12 mouse cellular contexts compared by ENCODE assay signal in the genomic region with DNA sequence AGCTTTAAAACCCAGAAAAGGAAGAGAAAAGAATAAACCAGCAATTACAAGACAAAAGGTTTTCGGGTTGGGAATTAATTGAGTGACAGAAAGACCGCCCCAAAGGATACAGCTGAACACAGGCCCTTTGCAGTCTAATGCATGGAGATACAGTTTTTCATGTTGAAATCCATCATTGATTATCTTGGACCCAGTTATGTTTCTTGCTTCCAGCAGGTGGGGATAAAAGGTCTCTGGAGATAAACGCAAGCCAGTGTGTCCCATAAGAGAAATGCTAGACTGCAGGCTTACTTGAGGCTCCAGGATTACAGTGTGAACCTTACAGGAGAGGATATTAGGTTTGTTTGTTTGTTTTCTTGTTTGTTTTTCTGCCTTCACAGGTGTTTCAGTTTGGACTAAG.
A peak's percentile ranks its signal among the peaks of the same experiment; 100 is the strongest.
DNase-seq lines count a peak whose midpoint lies in the region; ATAC-seq and TF ChIP-seq lines count a peak whose summit lies in the region.
"Had no signal": no experiment of that assay in that cellular context is flagged by ENCODE, and none has a peak within 500 bp of the region (broad histone marks: within the 10 kb centered on the region; RNA-seq: fewer than 3 reads in every experiment).

No protein-coding gene starts in this region.

- TF ChIP-seq POLR2A in cerebellum, adult 2 months (IDR thresholded peaks at IDR 0.05; ENCODE audit: borderline replicate concordance, insufficient read depth, low read length) = no peak

- H3K9me3 ChIP-seq in forebrain, embryonic 16.5 days (ENCODE audit: control insufficient read depth, low read length) = no peaks in the 10 kb centered on the region
- no peaks in the 10 kb centered on the region for H3K9me3 ChIP-seq in midbrain, embryonic 15.5 days
- H3K9me3 ChIP-seq: kidney, embryonic 15.5 days; lung, embryonic 15.5 days had no signal

- 69% methylated on average over 3 of the region's 3 CpGs for WGBS in cerebellum, adult 2 months
- WGBS in forebrain, embryonic 16.5 days = 16% methylated on average over 3 of the region's 3 CpGs
- 17% methylated on average over 3 of the region's 3 CpGs for WGBS in midbrain, embryonic 15.5 days

- no peak overlapping the region for H3K9ac ChIP-seq in forebrain, embryonic 16.5 days (replicated peaks; ENCODE audit: low read depth, low read length)
- no peak overlapping the region for H3K9ac ChIP-seq in midbrain, embryonic 15.5 days
- H3K9ac ChIP-seq: kidney, embryonic 15.5 days; lung, embryonic 15.5 days had no signal

- peak; percentile 51; the same call in 1 of the 2 replicates for ATAC-seq in forebrain, embryonic 16.5 days
- ATAC-seq in midbrain, embryonic 15.5 days (replicated peaks) = peak; percentile 46

- H3K4me3 ChIP-seq in cerebellum, adult 2 months (replicated peaks; ENCODE audit: insufficient read depth, low read depth, low read length) = no peak overlapping the region
- no peak overlapping the region for H3K4me3 ChIP-seq in layer of hippocampus, adult 2 months
- no peak overlapping the region for H3K4me3 ChIP-seq in forebrain, embryonic 16.5 days (replicated peaks; ENCODE audit: low read length)
- no peak overlapping the region for H3K4me3 ChIP-seq in midbrain, embryonic 15.5 days
- H3K4me3 ChIP-seq: kidney, embryonic 15.5 days; lung, embryonic 15.5 days had no signal

- H3K36me3 ChIP-seq in forebrain, embryonic 16.5 days (ENCODE audit: control insufficient read depth, insufficient read depth) = no peaks in the 10 kb centered on the region
- no peaks in the 10 kb centered on the region for H3K36me3 ChIP-seq in midbrain, embryonic 15.5 days (replicated peaks)
- H3K36me3 ChIP-seq: kidney, embryonic 15.5 days; lung, embryonic 15.5 days had no signal

- no peaks in the 10 kb centered on the region for H3K4me1 ChIP-seq in cerebellum, adult 2 months (ENCODE audit: control insufficient read depth, insufficient read depth, low read length)
- peaks cover 12% of the 10 kb centered on the region for H3K4me1 ChIP-seq in forebrain, embryonic 16.5 days (replicated peaks; ENCODE audit: control insufficient read depth, insufficient read depth, low read length)
- peaks cover 30% of the 10 kb centered on the region for H3K4me1 ChIP-seq in midbrain, embryonic 15.5 days

- H3K4me2 ChIP-seq in forebrain, embryonic 16.5 days (ENCODE audit: low read length) = no peak overlapping the region
- no peak overlapping the region for H3K4me2 ChIP-seq in midbrain, embryonic 15.5 days
- H3K4me2 ChIP-seq: kidney, embryonic 15.5 days; lung, embryonic 15.5 days had no signal

- peak; percentile 14; the same call in 1 of the 2 replicates for TF ChIP-seq CTCF in cerebellum, adult 2 months (IDR thresholded peaks at IDR 0.05; ENCODE audit: borderline replicate concordance, insufficient read depth, low read depth, low read length)
- peak; percentile 71 for TF ChIP-seq CTCF in layer of hippocampus, adult 2 months (conservative IDR thresholded peaks at IDR 0.05)

- H3K27me3 ChIP-seq in cerebellum, adult 2 months (ENCODE audit: control insufficient read depth, insufficient read depth, low read length) = no peaks in the 10 kb centered on the region
- H3K27me3 ChIP-seq in forebrain, embryonic 16.5 days (replicated peaks; ENCODE audit: control insufficient read depth, insufficient read depth, low read length) = no peaks in the 10 kb centered on the region
- no peaks in the 10 kb centered on the region for H3K27me3 ChIP-seq in midbrain, embryonic 15.5 days (replicated peaks)
- H3K27me3 ChIP-seq: kidney, embryonic 15.5 days; lung, embryonic 15.5 days had no signal

- no peak overlapping the region for H3K27ac ChIP-seq in cerebellum, adult 2 months (ENCODE audit: insufficient read depth, low read length)
- 0 out of 2 replicates have a peak overlapping the region, but pooled peaks have one; percentile 28 for H3K27ac ChIP-seq in layer of hippocampus, adult 2 months
- H3K27ac ChIP-seq in forebrain, embryonic 16.5 days (ENCODE audit: low read length) = no peak overlapping the region
- peak overlapping the region; percentile 18; the same call in 1 of the 2 replicates for H3K27ac ChIP-seq in midbrain, embryonic 15.5 days
- H3K27ac ChIP-seq: kidney, embryonic 15.5 days; lung, embryonic 15.5 days had no signal

- DNase-seq in cerebellum, adult 2 months = peak in 1 of 2 experiments; percentile 31
- no peak for DNase-seq in cerebellum, adult 11-12 months
- DNase-seq in layer of hippocampus, adult 2 months (ENCODE audit: low spot score in 2 of 2) = no peak
- DNase-seq in layer of hippocampus, postnatal 25 days (ENCODE audit: extremely low spot score in 1 of 2, low spot score in 1 of 2) = no peak
- no peak for DNase-seq in layer of hippocampus, postnatal 10 days (ENCODE audit: low spot score in 2 of 2)
- DNase-seq in kidney, adult 11 months = no peak
- DNase-seq: adrenal gland, postnatal 25 days; thymus, postnatal 25 days had no signal

Comparison
In these comparisons a context has a peak if more than half of its experiments do, and no peak if none do; other contexts are left out.
1. H3K27ac ChIP-seq: peak in layer of hippocampus, adult 2 months (single experiment) and midbrain, embryonic 15.5 days (single experiment); none in cerebellum, adult 2 months (single experiment) and forebrain, embryonic 16.5 days (single experiment).